Mouse (Mus musculus): ENCODE measurements around the gene Gm10271. TPM values are rescaled to one million over a fixed set of nuclear protein-coding genes. Genes with fewer than 3 reads are reported as not detected.

Gene Gm10271
- polyA plus RNA-seq, 1 experiment from 2014 or later = not detected

DNA sequence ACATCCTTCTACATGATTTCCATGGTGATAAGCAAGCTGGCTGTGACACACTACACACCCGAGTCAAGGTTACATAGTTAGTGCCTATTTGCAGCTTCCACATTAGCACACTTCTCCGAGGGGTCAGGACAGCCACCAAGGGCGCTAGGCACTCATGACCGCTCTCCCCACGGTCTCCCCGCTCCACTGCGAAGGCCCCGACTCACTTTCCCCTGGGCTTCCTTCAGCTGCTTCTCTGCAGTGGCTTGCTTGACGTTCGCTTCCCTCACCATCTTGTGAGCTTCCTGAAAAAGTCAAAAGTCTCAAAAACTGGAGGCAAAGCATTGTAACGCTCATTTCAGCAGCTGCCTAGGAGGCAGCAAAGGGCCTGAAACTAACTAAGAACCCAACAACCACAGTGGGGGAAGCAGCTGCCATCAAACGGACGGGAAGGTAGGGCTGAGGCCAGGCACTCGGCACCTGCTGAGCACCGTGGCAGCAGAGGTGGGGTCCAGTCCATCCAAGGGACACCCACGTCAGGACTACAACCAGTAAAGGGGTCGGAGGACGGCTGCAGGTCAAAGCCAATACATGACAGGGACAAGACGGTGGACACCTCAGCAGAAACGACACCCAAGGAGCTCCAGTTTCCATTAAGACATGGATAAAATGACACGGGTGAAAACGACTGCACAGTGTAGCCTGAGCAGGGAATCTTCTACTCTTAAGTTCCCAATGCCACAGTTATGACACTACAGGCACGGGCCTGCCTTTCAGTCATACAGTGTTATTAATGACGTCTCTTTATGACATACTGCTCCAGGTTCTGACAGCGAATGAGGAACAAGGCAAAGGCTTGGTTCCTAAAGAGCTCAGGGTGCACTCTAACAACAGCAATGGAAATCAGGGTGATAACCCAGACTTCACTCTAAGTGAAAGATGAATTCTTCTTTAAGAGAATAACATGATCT, 52.8 kb downstream of the Gm10271 start:
- Histone ChIP-seq H3K27me3 (ENCODE audit: control insufficient read depth, insufficient read depth, low read length) (no peaks in the 10 kb centered on the region), H3K27ac (replicated peaks) (no peak overlapping the region), H3K9ac (ENCODE audit: low read length) (no peak overlapping the region), H3K9me3 (ENCODE audit: control insufficient read depth, low read length) (no peaks in the 10 kb centered on the region), H3K4me1 (replicated peaks; ENCODE audit: control insufficient read depth, insufficient read depth) (no peaks in the 10 kb centered on the region), H3K4me2 (replicated peaks; ENCODE audit: low read depth) (no peak overlapping the region), H3K36me3 (ENCODE audit: control insufficient read depth, insufficient read depth, low read length) (no peaks in the 10 kb centered on the region), H3K4me3 (ENCODE audit: low read depth, low read length) (no peak overlapping the region)
- DNase-seq (ENCODE audit: low spot score) = no peak
- no peak for ATAC-seq (ENCODE audit: low FRiP score, low TSS enrichment)
- 86% methylated on average over 25 of the region's 25 CpGs for WGBS
- TF ChIP-seq CTCF (IDR thresholded peaks at IDR 0.05; ENCODE audit: low read depth) (no peak), EP300 (optimal IDR thresholded peaks at IDR 0.05) (no peak)

DNA sequence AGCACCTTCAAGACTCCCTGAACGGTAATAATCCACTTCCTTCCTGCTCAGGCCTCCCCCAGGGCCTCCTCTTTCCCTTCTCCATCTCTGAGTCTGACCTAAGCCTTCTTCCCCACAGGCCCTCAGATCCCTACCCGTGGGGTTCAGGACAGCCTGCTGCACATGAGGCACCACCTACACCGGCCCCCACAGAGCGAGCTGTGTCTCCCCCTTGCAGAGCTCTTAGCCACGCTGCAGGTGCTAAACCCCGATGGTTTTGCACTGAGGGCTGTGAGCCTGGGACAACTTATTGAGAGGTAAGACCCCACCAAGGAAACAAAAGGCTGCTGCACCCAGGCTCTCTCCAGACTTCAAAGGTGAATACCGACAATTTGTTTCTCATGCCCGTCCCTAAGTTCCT, 55.8 kb downstream of the Gm10271 start:
- no peak overlapping the region for H3K4me2 ChIP-seq (replicated peaks; ENCODE audit: low read depth)
- no peaks in the 10 kb centered on the region for H3K4me1 ChIP-seq (replicated peaks; ENCODE audit: control insufficient read depth, insufficient read depth)
- H3K27me3 ChIP-seq (ENCODE audit: control insufficient read depth, insufficient read depth, low read length) = no peaks in the 10 kb centered on the region
- TF ChIP-seq CTCF (IDR thresholded peaks at IDR 0.05; ENCODE audit: low read depth) (no peak), EP300 (optimal IDR thresholded peaks at IDR 0.05) (no peak)
- no peak for ATAC-seq (ENCODE audit: low FRiP score, low TSS enrichment)
- 80% methylated on average over 8 of the region's 8 CpGs for WGBS
- no peaks in the 10 kb centered on the region for H3K9me3 ChIP-seq (ENCODE audit: control insufficient read depth, low read length)
- H3K27ac ChIP-seq (replicated peaks) = no peak overlapping the region
- no peak for DNase-seq (ENCODE audit: low spot score)
- no peak overlapping the region for H3K4me3 ChIP-seq (ENCODE audit: low read depth, low read length)
- no peak overlapping the region for H3K9ac ChIP-seq (ENCODE audit: low read length)
- peaks cover 3% of the 10 kb centered on the region; the same call in 1 of the 2 replicates for H3K36me3 ChIP-seq (ENCODE audit: control insufficient read depth, insufficient read depth, low read length)

DNA sequence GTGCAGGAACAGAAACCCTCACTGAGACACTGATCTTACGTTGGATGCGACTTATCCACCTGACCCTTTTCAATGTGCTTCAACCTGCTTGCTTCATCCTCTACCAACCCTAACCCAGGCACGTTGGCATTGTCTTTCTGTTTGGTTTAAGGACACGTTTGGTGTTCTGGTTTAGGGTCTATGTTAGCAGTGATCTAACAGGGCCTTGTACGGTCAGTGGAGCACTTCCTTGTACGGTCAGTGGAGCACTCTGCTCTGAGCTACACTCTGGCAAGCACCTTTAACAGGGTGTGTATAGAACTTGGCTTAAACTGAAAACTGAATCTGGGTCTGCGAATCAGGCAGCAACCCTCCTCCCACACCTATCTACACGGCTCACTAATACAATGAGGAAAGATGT, 57.1 kb downstream of the Gm10271 start:
- 89% methylated on average over 8 of the region's 8 CpGs for WGBS
- Histone ChIP-seq H3K4me2 (replicated peaks; ENCODE audit: low read depth) (no peak overlapping the region), H3K4me1 (replicated peaks; ENCODE audit: control insufficient read depth, insufficient read depth) (no peaks in the 10 kb centered on the region), H3K9me3 (ENCODE audit: control insufficient read depth, low read length) (no peaks in the 10 kb centered on the region), H3K9ac (ENCODE audit: low read length) (no peak overlapping the region), H3K4me3 (ENCODE audit: low read depth, low read length) (no peak overlapping the region), H3K27me3 (ENCODE audit: control insufficient read depth, insufficient read depth, low read length) (no peaks in the 10 kb centered on the region), H3K27ac (replicated peaks) (no peak overlapping the region), H3K36me3 (ENCODE audit: control insufficient read depth, insufficient read depth, low read length) (peaks cover 3% of the 10 kb centered on the region; the same call in 1 of the 2 replicates)
- ATAC-seq (ENCODE audit: low FRiP score, low TSS enrichment) = no peak
- DNase-seq (ENCODE audit: low spot score) = no peak
- TF ChIP-seq CTCF (IDR thresholded peaks at IDR 0.05; ENCODE audit: low read depth) (no peak), EP300 (optimal IDR thresholded peaks at IDR 0.05) (no peak)

DNA sequence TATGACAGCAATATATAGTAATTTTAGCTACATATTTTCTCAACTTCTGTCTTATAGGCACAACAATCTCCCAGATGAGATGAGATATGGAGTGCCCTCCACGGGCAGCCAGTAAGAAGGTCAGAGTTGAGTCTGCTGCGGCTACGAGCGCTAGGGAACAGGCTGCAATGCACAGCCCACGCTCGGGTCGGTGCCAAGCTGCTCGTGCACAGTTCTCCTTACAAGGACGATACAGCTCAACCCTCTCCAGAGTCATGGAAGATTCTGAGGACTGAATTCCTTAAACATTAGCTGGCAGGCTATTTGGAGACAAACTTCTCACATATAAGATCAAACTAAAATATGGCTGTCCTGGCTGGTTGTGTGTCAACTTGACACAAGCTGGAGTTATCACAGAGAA, 57.8 kb downstream of the Gm10271 start:
- H3K36me3 ChIP-seq (ENCODE audit: control insufficient read depth, insufficient read depth, low read length) = peaks cover 3% of the 10 kb centered on the region; the same call in 1 of the 2 replicates
- H3K4me3 ChIP-seq (ENCODE audit: low read depth, low read length) = no peak overlapping the region
- TF ChIP-seq EP300 (optimal IDR thresholded peaks at IDR 0.05) (no peak), CTCF (IDR thresholded peaks at IDR 0.05; ENCODE audit: low read depth) (no peak)
- ATAC-seq (ENCODE audit: low FRiP score, low TSS enrichment) (peak; percentile 73), DNase-seq (ENCODE audit: low spot score) (no peak)
- H3K27ac ChIP-seq (replicated peaks) = no peak overlapping the region
- no peaks in the 10 kb centered on the region for H3K4me1 ChIP-seq (replicated peaks; ENCODE audit: control insufficient read depth, insufficient read depth)
- WGBS = 63% methylated on average over 9 of the region's 9 CpGs
- no peak overlapping the region for H3K9ac ChIP-seq (ENCODE audit: low read length)
- no peaks in the 10 kb centered on the region for H3K27me3 ChIP-seq (ENCODE audit: control insufficient read depth, insufficient read depth, low read length)
- no peak overlapping the region for H3K4me2 ChIP-seq (replicated peaks; ENCODE audit: low read depth)
- H3K9me3 ChIP-seq (ENCODE audit: control insufficient read depth, low read length) = no peaks in the 10 kb centered on the region

DNA sequence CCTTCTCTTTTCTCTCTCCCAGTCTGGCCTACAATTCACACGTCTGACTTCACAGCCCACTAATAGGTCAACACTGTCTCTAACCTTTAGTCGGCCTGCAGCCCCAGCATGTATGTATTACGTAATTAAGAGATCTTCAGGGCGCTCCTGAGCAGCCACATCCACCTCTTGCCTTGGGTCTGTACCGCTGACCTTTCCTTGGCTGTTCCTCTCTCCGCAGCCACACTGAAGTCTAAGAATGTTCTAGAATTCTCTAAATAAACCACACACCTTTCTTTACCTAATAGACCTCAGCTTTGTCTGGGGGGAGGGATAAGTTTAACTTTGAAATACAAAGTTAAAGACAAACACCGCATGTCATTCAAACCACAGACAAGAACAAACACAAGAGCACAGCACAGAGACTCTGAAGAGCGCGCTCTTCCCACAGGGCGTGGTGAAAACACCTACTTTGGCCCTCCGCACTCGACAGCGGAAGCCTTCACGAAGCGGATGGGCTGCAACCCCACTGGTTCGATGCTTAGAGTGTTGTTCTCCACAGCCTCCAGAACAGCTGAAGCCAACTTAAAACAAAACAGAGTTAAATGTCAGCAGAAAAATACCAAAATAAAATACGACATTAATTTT, 58.6 kb downstream of the Gm10271 start:
- H3K9ac ChIP-seq (ENCODE audit: low read length) = no peak overlapping the region
- H3K27ac ChIP-seq (replicated peaks) = no peak overlapping the region
- H3K4me3 ChIP-seq (ENCODE audit: low read depth, low read length) = no peak overlapping the region
- H3K9me3 ChIP-seq (ENCODE audit: control insufficient read depth, low read length) = no peaks in the 10 kb centered on the region
- no peak overlapping the region for H3K4me2 ChIP-seq (replicated peaks; ENCODE audit: low read depth)
- TF ChIP-seq EP300 (optimal IDR thresholded peaks at IDR 0.05) (no peak), CTCF (IDR thresholded peaks at IDR 0.05; ENCODE audit: low read depth) (no peak)
- H3K27me3 ChIP-seq (ENCODE audit: control insufficient read depth, insufficient read depth, low read length) = no peaks in the 10 kb centered on the region
- DNase-seq (ENCODE audit: low spot score) (no peak), ATAC-seq (ENCODE audit: low FRiP score, low TSS enrichment) (peak; percentile 50; the same call in 1 of the 2 replicates)
- H3K4me1 ChIP-seq (replicated peaks; ENCODE audit: control insufficient read depth, insufficient read depth) = no peaks in the 10 kb centered on the region
- H3K36me3 ChIP-seq (ENCODE audit: control insufficient read depth, insufficient read depth, low read length) = peaks cover 3% of the 10 kb centered on the region; the same call in 1 of the 2 replicates
- 61% methylated on average over 17 of the region's 17 CpGs for WGBS
